19 mouse cellular contexts compared by ENCODE assay signal in genomic region chr16:13401591-13401990, GRCm38 (mm10).
DNase-seq lines count a peak whose midpoint lies in the region; ATAC-seq lines count a peak whose summit lies in the region.
"Had no signal": no experiment of that assay in that cellular context is flagged by ENCODE, and none has a peak within 500 bp of the region (broad histone marks: within the 10 kb centered on the region; RNA-seq: fewer than 3 reads in every experiment).

No protein-coding gene starts in this region.

- peak; percentile 87 for ATAC-seq in cerebellum, adult (ENCODE audit: insufficient number of reproducible peaks, low FRiP score, low TSS enrichment)
- ATAC-seq: forebrain, embryonic 14.5 days; midbrain, embryonic 13.5 days had no signal

- DNase-seq in cerebellum, postnatal 4 days (ENCODE audit: low spot score in 2 of 2), result no peak
- DNase-seq in ES-CJ7 (ENCODE audit: low read depth, low spot score), result peak; percentile 61
- DNase-seq in cerebellum, adult 18-20 months, result peak; percentile 78 to 83
- DNase-seq in cerebellum, postnatal 14 days, result peak; percentile 70 to 72
- no peak for DNase-seq in adrenal gland, postnatal 25 days
- no peak for DNase-seq in thymus, postnatal 10 days (ENCODE audit: low spot score in 2 of 2)
- DNase-seq in right cerebral cortex, postnatal 10 days (ENCODE audit: low spot score in 2 of 2), result no peak
- DNase-seq: gastrocnemius, postnatal 10 days; heart, adult 18-20 months; heart, postnatal 10 days; kidney, adult 18-20 months; kidney, postnatal 4 days; liver; lung, postnatal 36 days; right cerebral cortex, postnatal 4 days; thymus, postnatal 14 days had no signal

Comparison
In these comparisons a context has a peak if more than half of its experiments do, and no peak if none do; other contexts are left out.
1. DNase-seq: peak in ES-CJ7 (single experiment), cerebellum, adult 18-20 months (2 of 2) and cerebellum, postnatal 14 days (2 of 2); none in cerebellum, postnatal 4 days (0 of 2), adrenal gland, postnatal 25 days (single experiment), thymus, postnatal 10 days (0 of 2) and right cerebral cortex, postnatal 10 days (0 of 2).